ENCODE assay signal across 20 mouse cellular contexts in genomic region chr16:12938563-12938962, GRCm38 (mm10).
DNase-seq lines count a peak whose midpoint lies in the region; ATAC-seq and TF ChIP-seq lines count a peak whose summit lies in the region.
"Had no signal": no experiment of that assay in that cellular context is flagged by ENCODE, and none has a peak within 500 bp of the region (broad histone marks: within the 10 kb centered on the region; RNA-seq: fewer than 3 reads in every experiment).

No protein-coding gene starts in this region.

- no peak overlapping the region for H3K27ac ChIP-seq in kidney, postnatal 0 days
- no peak overlapping the region for H3K27ac ChIP-seq in midbrain, postnatal 0 days (ENCODE audit: low read depth, low read length)
- no peak overlapping the region for H3K27ac ChIP-seq in midbrain, embryonic 11.5 days (ENCODE audit: low read depth, low read length)
- H3K27ac ChIP-seq in stomach, postnatal 0 days (replicated peaks): no peak overlapping the region
- H3K27ac ChIP-seq: embryonic facial prominence, embryonic 15.5 days; gastrocnemius, adult 2 months; heart, embryonic 15.5 days; hindbrain, embryonic 10.5 days; limb, embryonic 12.5 days; stomach, embryonic 15.5 days had no signal

- WGBS in kidney, postnatal 0 days: 94% methylated on average over 2 of the region's 2 CpGs
- WGBS in midbrain, postnatal 0 days: 96% methylated on average over 2 of the region's 2 CpGs
- 93% methylated on average over 2 of the region's 2 CpGs for WGBS in midbrain, embryonic 11.5 days
- WGBS in stomach, postnatal 0 days: 81% methylated on average over 2 of the region's 2 CpGs

- no peaks in the 10 kb centered on the region for H3K27me3 ChIP-seq in kidney, postnatal 0 days (ENCODE audit: insufficient read depth, low read length)
- H3K27me3 ChIP-seq in midbrain, postnatal 0 days (ENCODE audit: insufficient read depth, low read length): no peaks in the 10 kb centered on the region
- no peaks in the 10 kb centered on the region for H3K27me3 ChIP-seq in midbrain, embryonic 11.5 days (ENCODE audit: control insufficient read depth, insufficient read depth, low read length)
- H3K27me3 ChIP-seq in stomach, postnatal 0 days (ENCODE audit: control insufficient read depth, insufficient read depth, low read length): no peaks in the 10 kb centered on the region
- H3K27me3 ChIP-seq: embryonic facial prominence, embryonic 15.5 days; heart, embryonic 15.5 days; limb, embryonic 12.5 days; stomach, embryonic 15.5 days had no signal

- H3K4me1 ChIP-seq in kidney, postnatal 0 days (replicated peaks; ENCODE audit: insufficient read depth, low read length): no peaks in the 10 kb centered on the region
- no peaks in the 10 kb centered on the region for H3K4me1 ChIP-seq in midbrain, postnatal 0 days (ENCODE audit: insufficient read depth, low read length)
- no peaks in the 10 kb centered on the region for H3K4me1 ChIP-seq in midbrain, embryonic 11.5 days (ENCODE audit: control insufficient read depth, insufficient read depth, low read length)
- H3K4me1 ChIP-seq in stomach, postnatal 0 days (replicated peaks; ENCODE audit: control insufficient read depth, insufficient read depth): no peaks in the 10 kb centered on the region
- H3K4me1 ChIP-seq: embryonic facial prominence, embryonic 15.5 days; heart, embryonic 15.5 days; hindbrain, embryonic 10.5 days; limb, embryonic 12.5 days; stomach, embryonic 15.5 days had no signal

- peak; percentile 12 for DNase-seq in embryo, embryonic 10.5 days (ENCODE audit: low spot score)
- no peak for DNase-seq in embryo, embryonic 11 days
- no peak for DNase-seq in kidney, postnatal 0 days (ENCODE audit: low spot score)
- no peak for DNase-seq in kidney, postnatal 14 days
- DNase-seq in midbrain, postnatal 0 days (ENCODE audit: low spot score): no peak
- DNase-seq in midbrain, embryonic 11.5 days (ENCODE audit: low spot score, missing footprints): no peak
- no peak for DNase-seq in stomach, postnatal 0 days (ENCODE audit: low spot score)
- DNase-seq: adrenal gland, postnatal 10 days; cerebellum, adult 9-10 months; gastrocnemius, adult 2 months; lung, adult 2 months; right cerebral cortex, postnatal 14 days had no signal

- no peaks in the 10 kb centered on the region for H3K36me3 ChIP-seq in kidney, postnatal 0 days (ENCODE audit: insufficient read depth, low read length)
- no peaks in the 10 kb centered on the region for H3K36me3 ChIP-seq in midbrain, postnatal 0 days (ENCODE audit: insufficient read depth, low read length)
- H3K36me3 ChIP-seq in midbrain, embryonic 11.5 days (ENCODE audit: control insufficient read depth, insufficient read depth, low read length): no peaks in the 10 kb centered on the region
- H3K36me3 ChIP-seq in stomach, postnatal 0 days (ENCODE audit: control insufficient read depth, insufficient read depth, low read length): no peaks in the 10 kb centered on the region
- H3K36me3 ChIP-seq: embryonic facial prominence, embryonic 15.5 days; heart, embryonic 15.5 days; hindbrain, embryonic 10.5 days; limb, embryonic 12.5 days; stomach, embryonic 15.5 days had no signal

- no peak for ATAC-seq in kidney, postnatal 0 days (replicated peaks; ENCODE audit: low FRiP score, low read depth)
- no peak for ATAC-seq in midbrain, postnatal 0 days (ENCODE audit: low FRiP score)
- ATAC-seq in midbrain, embryonic 11.5 days (ENCODE audit: low FRiP score): no peak
- ATAC-seq in stomach, postnatal 0 days (ENCODE audit: low FRiP score, low TSS enrichment): no peak
- no peak for ATAC-seq in erythroblast, adult 5-6 weeks (replicated peaks; ENCODE audit: low FRiP score, poor library complexity, severe bottlenecking)
- ATAC-seq: inflammation-experienced regulatory T-cells, adult 6 months; midbrain, embryonic 16.5 days had no signal

- H3K4me2 ChIP-seq in kidney, postnatal 0 days (ENCODE audit: low read length): no peak overlapping the region
- H3K4me2 ChIP-seq in midbrain, postnatal 0 days (ENCODE audit: low read depth, low read length, poor library complexity, severe bottlenecking): no peak overlapping the region
- no peak overlapping the region for H3K4me2 ChIP-seq in midbrain, embryonic 11.5 days
- H3K4me2 ChIP-seq in stomach, postnatal 0 days (replicated peaks; ENCODE audit: low read depth): no peak overlapping the region
- H3K4me2 ChIP-seq: embryonic facial prominence, embryonic 15.5 days; heart, embryonic 15.5 days; limb, embryonic 12.5 days; stomach, embryonic 15.5 days had no signal

- H3K9me3 ChIP-seq in kidney, postnatal 0 days (replicated peaks; ENCODE audit: low read length): no peaks in the 10 kb centered on the region
- H3K9me3 ChIP-seq in midbrain, postnatal 0 days (ENCODE audit: low read length): no peaks in the 10 kb centered on the region
- no peaks in the 10 kb centered on the region for H3K9me3 ChIP-seq in midbrain, embryonic 11.5 days (ENCODE audit: control insufficient read depth, low read length)
- H3K9me3 ChIP-seq in stomach, postnatal 0 days (ENCODE audit: control insufficient read depth, low read length): no peaks in the 10 kb centered on the region
- H3K9me3 ChIP-seq: embryonic facial prominence, embryonic 15.5 days; heart, embryonic 15.5 days; hindbrain, embryonic 10.5 days; limb, embryonic 12.5 days; stomach, embryonic 15.5 days had no signal

- TF ChIP-seq EP300 in stomach, postnatal 0 days (optimal IDR thresholded peaks at IDR 0.05): no peak

- peak; percentile 51 for TF ChIP-seq CTCF in kidney, postnatal 0 days (IDR thresholded peaks at IDR 0.05; ENCODE audit: low read depth)
- peak; percentile 61 for TF ChIP-seq CTCF in midbrain, postnatal 0 days (IDR thresholded peaks at IDR 0.05)
- peak; percentile 41 for TF ChIP-seq CTCF in stomach, postnatal 0 days (IDR thresholded peaks at IDR 0.05; ENCODE audit: low read depth)

- no peak overlapping the region for H3K4me3 ChIP-seq in kidney, postnatal 0 days (replicated peaks; ENCODE audit: low read depth, low read length)
- H3K4me3 ChIP-seq in midbrain, postnatal 0 days (ENCODE audit: low read depth, low read length): no peak overlapping the region
- no peak overlapping the region for H3K4me3 ChIP-seq in midbrain, embryonic 11.5 days (ENCODE audit: low read depth, low read length)
- H3K4me3 ChIP-seq in stomach, postnatal 0 days (ENCODE audit: low read depth, low read length): no peak overlapping the region
- H3K4me3 ChIP-seq: embryonic facial prominence, embryonic 15.5 days; gastrocnemius, adult 2 months; heart, embryonic 15.5 days; hindbrain, embryonic 10.5 days; limb, embryonic 12.5 days; stomach, embryonic 15.5 days had no signal

- no peak overlapping the region for H3K9ac ChIP-seq in kidney, postnatal 0 days (ENCODE audit: low read depth, low read length)
- H3K9ac ChIP-seq in midbrain, postnatal 0 days (replicated peaks; ENCODE audit: low read length, poor library complexity, severe bottlenecking): no peak overlapping the region
- H3K9ac ChIP-seq in midbrain, embryonic 11.5 days (ENCODE audit: low read length): no peak overlapping the region
- no peak overlapping the region for H3K9ac ChIP-seq in stomach, postnatal 0 days (ENCODE audit: low read length)
- H3K9ac ChIP-seq: embryonic facial prominence, embryonic 15.5 days; heart, embryonic 15.5 days; limb, embryonic 12.5 days; stomach, embryonic 15.5 days had no signal
